Mouse (Mus musculus): ENCODE data around the gene Arpc1b. TPM values are rescaled to one million over a fixed set of nuclear protein-coding genes. Genes with fewer than 3 reads are reported as not detected.

Arpc1b gene
- polyA plus RNA-seq, 1 experiment from 2014 or later, result 313 TPM

GRCm38 (mm10) chr5:145178461-145178980 lies 64.5 kb downstream of the Arpc1b start:
- Histone ChIP-seq H3K27me3 (no peaks in the 10 kb centered on the region), H3K4me3 (replicated peaks) (no peak overlapping the region), H3K9ac (no peak overlapping the region), H3K36me3 (peaks cover 100% of the 10 kb centered on the region), H3K27ac (no peak overlapping the region), H3K4me2 (no peak overlapping the region), H3K9me3 (replicated peaks) (no peaks in the 10 kb centered on the region), H3K4me1 (no peaks in the 10 kb centered on the region)
- WGBS, result 77% methylated on average over 18 of the region's 18 CpGs
- no peak for ATAC-seq (replicated peaks; ENCODE audit: low FRiP score)

Other genes starting within 250 kb of the Arpc1b start
- gene Smurf1, start 148.4 kb upstream of the Arpc1b start, polyA plus RNA-seq (2015; fragmentation: Nextera tagmentation; extraction: Ambion mirVana), result 14.0 and 15.4 TPM in 2 replicates
- not detected in 2 replicates for gene Gm4871, start 81.5 kb upstream of the Arpc1b start, polyA plus RNA-seq (2015; fragmentation: Nextera tagmentation; extraction: Ambion mirVana)
- gene 1700018F24Rik, start 71.2 kb upstream of the Arpc1b start, polyA plus RNA-seq (2015; fragmentation: Nextera tagmentation; extraction: Ambion mirVana), result not detected in 2 replicates
- 138 and 140 TPM in 2 replicates for gene Arpc1a, start 30.4 kb upstream of the Arpc1b start, polyA plus RNA-seq (2015; fragmentation: Nextera tagmentation; extraction: Ambion mirVana)
- not detected in 2 replicates for gene Kpna7, start 30.2 kb upstream of the Arpc1b start, polyA plus RNA-seq (2015; fragmentation: Nextera tagmentation; extraction: Ambion mirVana)
- 104 and 106 TPM in 2 replicates for gene Pdap1, start 26.0 kb downstream of the Arpc1b start, polyA plus RNA-seq (2015; fragmentation: Nextera tagmentation; extraction: Ambion mirVana)
- 196 TPM in 2 replicates for gene Bud31, start 26.1 kb downstream of the Arpc1b start, polyA plus RNA-seq (2015; fragmentation: Nextera tagmentation; extraction: Ambion mirVana)
- gene Ptcd1, start 52.9 kb downstream of the Arpc1b start, polyA plus RNA-seq (2015; fragmentation: Nextera tagmentation; extraction: Ambion mirVana), result 16.9 and 17.4 TPM in 2 replicates
- gene Cpsf4, start 53.0 kb downstream of the Arpc1b start, polyA plus RNA-seq (2015; fragmentation: Nextera tagmentation; extraction: Ambion mirVana), result 52.0 and 57.6 TPM in 2 replicates
- 744 and 779 TPM in 2 replicates for gene Atp5j2, start 77.8 kb downstream of the Arpc1b start, polyA plus RNA-seq (2015; fragmentation: Nextera tagmentation; extraction: Ambion mirVana)
- gene Zkscan14, start 87.7 kb downstream of the Arpc1b start, polyA plus RNA-seq (2015; fragmentation: Nextera tagmentation; extraction: Ambion mirVana), result 8.1 and 9.9 TPM in 2 replicates
- 14.1 and 14.4 TPM in 2 replicates for gene Zkscan5, start 90.3 kb downstream of the Arpc1b start, polyA plus RNA-seq (2015; fragmentation: Nextera tagmentation; extraction: Ambion mirVana)
- 31.3 and 34.5 TPM in 2 replicates for gene Zfp655, start 117.5 kb downstream of the Arpc1b start, polyA plus RNA-seq (2015; fragmentation: Nextera tagmentation; extraction: Ambion mirVana)
- gene Zscan25, start 166.3 kb downstream of the Arpc1b start, polyA plus RNA-seq (2015; fragmentation: Nextera tagmentation; extraction: Ambion mirVana), result 0.48 and 0.61 TPM in 2 replicates
- gene Cyp3a57, start 231.1 kb downstream of the Arpc1b start, polyA plus RNA-seq (2015; fragmentation: Nextera tagmentation; extraction: Ambion mirVana), result not detected in 2 replicates